Mouse (Mus musculus) cerebellum, adult 2 months (tissue): ENCODE data around the gene Hes7. TPM values are rescaled to one million over a fixed set of nuclear protein-coding genes. Genes with fewer than 3 reads are reported as not detected.

ENCODE experiments used
- DNase-seq, 2 experiments: peaks; one replicate each; pipeline ENCODE4 v3.0.0; 2021
- H3K27ac ChIP-seq: fragments of 200-500 bp; 2 replicates; pipeline ENCODE4 v1.5.1; 2012; ENCODE audit warnings: low read length, control low read depth, inconsistent platforms; ENCODE audit not compliant: insufficient read depth
- H3K27me3 ChIP-seq: fragments of 200-500 bp; 2 replicates; pipeline ENCODE4 v1.6.1; 2012; ENCODE audit warnings: inconsistent platforms, mild to moderate bottlenecking, low read length, moderate library complexity; ENCODE audit not compliant: control insufficient read depth, insufficient read depth
- H3K4me1 ChIP-seq: fragments of 200-500 bp; 2 replicates; pipeline ENCODE4 v1.6.1; 2011; ENCODE audit warnings: low read length; ENCODE audit not compliant: control insufficient read depth, insufficient read depth
- H3K4me3 ChIP-seq: fragments of 200-500 bp; replicated peaks from 2 replicates; pipeline ENCODE3; 2011; ENCODE audit warnings: mild to moderate bottlenecking, low read depth, low read length, control low read depth; ENCODE audit not compliant: insufficient read depth
- CTCF ChIP-seq: fragments of 200-500 bp; IDR thresholded peaks from 2 replicates; pipeline ENCODE4 v1.5.1; 2011; ENCODE audit warnings: low read depth, mild to moderate bottlenecking, control low read depth, low read length, moderate library complexity, borderline replicate concordance; ENCODE audit not compliant: insufficient read depth
- POLR2A ChIP-seq: fragments of 200-500 bp; IDR thresholded peaks from 2 replicates; pipeline ENCODE4 v1.6.1; 2011; ENCODE audit warnings: low read length, control low read depth, borderline replicate concordance; ENCODE audit not compliant: insufficient read depth
- WGBS: fragments of 180-500 bp; shearing (Covaris S2); methylation state at CpG from one replicate; pipeline ENCODE4 v1.1.7; 2018; 5-methylcytosine and 5-hydroxymethylcytosine counted together
- polyA plus RNA-seq: library from polyadenylated mRNA; depleted of rRNA; stranded (reverse); fragments of >200 nt; gene quantifications from 2 replicates; pipeline ENCODE4 v1.2.3, GENCODE M21; 2012

Hes7 gene
- polyA plus RNA-seq, 1 experiment: 0.44 TPM

GRCm38 (mm10) chr11:69096360-69096986 is 23.7 kb upstream of the Hes7 start:
- WGBS: 11% methylated on average over 9 of the region's 9 CpGs
- TF ChIP-seq POLR2A (no peak), CTCF (no peak)
- H3K4me1 ChIP-seq: peaks cover 22% of the 10 kb centered on the region

GRCm38 (mm10) chr11:69096987-69097900 is 23.0 kb upstream of the Hes7 start:
- Histone ChIP-seq H3K4me1 (peaks cover 29% of the 10 kb centered on the region), H3K27ac (peak overlapping the region; percentile 85), H3K27me3 (no peaks in the 10 kb centered on the region), H3K4me3 (peak overlapping the region; percentile 54)
- TF ChIP-seq CTCF (no peak), POLR2A (peak; percentile 40; the same call in 1 of the 2 replicates)
- 2% methylated on average over 29 of the region's 29 CpGs for WGBS
- peak; percentile 92 for DNase-seq

More at GRCm38 (mm10) chr11:69096360-69096986, 23.7 kb upstream of the Hes7 start:
- H3K27ac ChIP-seq: peak overlapping the region; percentile 85
- no peak for DNase-seq
- peak overlapping the region; percentile 83 for H3K4me3 ChIP-seq
- no peaks in the 10 kb centered on the region for H3K27me3 ChIP-seq

- no peak for DNase-seq
- H3K27ac ChIP-seq: peak overlapping the region; percentile 85
- peaks cover 37% of the 10 kb centered on the region for H3K4me1 ChIP-seq
- peak overlapping the region; percentile 90 for H3K4me3 ChIP-seq
- H3K27me3 ChIP-seq: no peaks in the 10 kb centered on the region
- TF ChIP-seq POLR2A (0 out of 2 replicates have a peak, but pooled peaks have one; percentile 72), CTCF (no peak)
- WGBS: 15% methylated on average over 8 of the region's 8 CpGs
Observed at GRCm38 (mm10) chr11:69098039-69098761, 22.0 kb upstream of the Hes7 start.

GRCm38 (mm10) chr11:69098762-69099091 is 21.5 kb upstream of the Hes7 start:
- peak; percentile 99 to 100 for DNase-seq
- peak; percentile 78; the same call in 1 of the 2 replicates for TF ChIP-seq POLR2A
- TF ChIP-seq CTCF: no peak
- H3K4me1 ChIP-seq: peaks cover 41% of the 10 kb centered on the region
- no peaks in the 10 kb centered on the region for H3K27me3 ChIP-seq
- H3K27ac ChIP-seq: peak overlapping the region; percentile 99
- WGBS: 0% methylated on average over 19 of the region's 19 CpGs
- peak overlapping the region; percentile 90 for H3K4me3 ChIP-seq

GRCm38 (mm10) chr11:69099177-69099914 is 20.9 kb upstream of the Hes7 start:
- Histone ChIP-seq H3K4me3 (peak overlapping the region; percentile 90), H3K27ac (peak overlapping the region; percentile 99), H3K27me3 (no peaks in the 10 kb centered on the region), H3K4me1 (peaks cover 46% of the 10 kb centered on the region)
- WGBS: under 1% methylated on average over 22 of the region's 22 CpGs
- TF ChIP-seq POLR2A: no peak
- 0 out of 2 replicates have a peak, but pooled peaks have one; percentile 4 for TF ChIP-seq CTCF
- peak; percentile 82 to 83 for DNase-seq

- peaks cover 49% of the 10 kb centered on the region for H3K4me1 ChIP-seq
- peak; percentile 93 to 96 for DNase-seq
- whole genome bisulfite sequencing: 1% methylated on average over 23 of the region's 23 CpGs
- TF ChIP-seq POLR2A (peak; percentile 59; the same call in 1 of the 2 replicates), CTCF (no peak)
- no peaks in the 10 kb centered on the region for H3K27me3 ChIP-seq
- peak overlapping the region; percentile 99 for H3K27ac ChIP-seq
- peak overlapping the region; percentile 90 for H3K4me3 ChIP-seq
Observed at GRCm38 (mm10) chr11:69099915-69100345, 20.3 kb upstream of the Hes7 start.
